Mouse (Mus musculus): ENCODE measurements around the gene Zfp518a. TPM values are rescaled to one million over a fixed set of nuclear protein-coding genes. Genes with fewer than 3 reads are reported as not detected.

The Zfp518a gene
- 10 to 100 TPM; 21.6 to 22.0 TPM for total RNA-seq (2021)
- long read RNA-seq, experiment 1, partial matches to known transcripts, result 1 of 2 reads
- long read RNA-seq, experiment 1, other reads (novel, unspliced or antisense), result 1 of 2 reads
- long read RNA-seq, experiment 2, full-length matches to known transcripts, result 1 of 4 reads
- long read RNA-seq, experiment 2, partial matches to known transcripts, result 1 of 4 reads
- long read RNA-seq, experiment 2, other reads (novel, unspliced or antisense), result 2 of 4 reads

GRCm38 (mm10) chr19:40894519-40895392 lies at the start of gene Zfp518a:
Zfp518a (plus strand) TSS chr19:40894705.
- peak; percentile 80 to 81 for DNase-seq (ENCODE audit: low spot score in 2 of 2)

GRCm38 (mm10) chr19:40844731-40845130 lies 49.8 kb upstream of the Zfp518a start:
- DNase-seq (ENCODE audit: low spot score in 2 of 2), result no peak

- no peak for DNase-seq (ENCODE audit: low spot score in 2 of 2)
Measured at GRCm38 (mm10) chr19:40849391-40849790, 45.1 kb upstream of the Zfp518a start.

GRCm38 (mm10) chr19:40859555-40859954 lies 35.0 kb upstream of the Zfp518a start:
- no peak for DNase-seq (ENCODE audit: low spot score in 2 of 2)

- no peak for DNase-seq (ENCODE audit: low spot score in 2 of 2)
Measured at GRCm38 (mm10) chr19:40868284-40868683, 26.2 kb upstream of the Zfp518a start.

GRCm38 (mm10) chr19:40869425-40870105 lies 24.9 kb upstream of the Zfp518a start:
- no peak for DNase-seq (ENCODE audit: low spot score in 2 of 2)

- DNase-seq (ENCODE audit: low spot score in 2 of 2), result peak; percentile 70 to 79
Measured at GRCm38 (mm10) chr19:40872955-40873665, 21.4 kb upstream of the Zfp518a start.

GRCm38 (mm10) chr19:40881700-40882099 lies 12.8 kb upstream of the Zfp518a start:
- DNase-seq (ENCODE audit: low spot score in 2 of 2), result no peak

GRCm38 (mm10) chr19:40888887-40889286 lies 5.6 kb upstream of the Zfp518a start:
- no peak for DNase-seq (ENCODE audit: low spot score in 2 of 2)

GRCm38 (mm10) chr19:40894071-40894506 lies 416 bp upstream of the Zfp518a start:
- no peak for DNase-seq (ENCODE audit: low spot score in 2 of 2)

GRCm38 (mm10) chr19:40895393-40895703 lies 843 bp downstream of the Zfp518a start:
- no peak for DNase-seq (ENCODE audit: low spot score in 2 of 2)

GRCm38 (mm10) chr19:40931581-40932369 lies 37.3 kb downstream of the Zfp518a start:
- no peak for DNase-seq (ENCODE audit: low spot score in 2 of 2)

- DNase-seq (ENCODE audit: low spot score in 2 of 2), result no peak
Measured at GRCm38 (mm10) chr19:40935376-40935775, 40.9 kb downstream of the Zfp518a start.

- no peak for DNase-seq (ENCODE audit: low spot score in 2 of 2)
Measured at GRCm38 (mm10) chr19:40936038-40936437, 41.5 kb downstream of the Zfp518a start.

- no peak for DNase-seq (ENCODE audit: low spot score in 2 of 2)
Measured at GRCm38 (mm10) chr19:40943552-40943951, 49.0 kb downstream of the Zfp518a start.

- no peak for DNase-seq (ENCODE audit: low spot score in 2 of 2)
Measured at GRCm38 (mm10) chr19:40946937-40947577, 52.6 kb downstream of the Zfp518a start.

GRCm38 (mm10) chr19:40958981-40959380 lies 64.5 kb downstream of the Zfp518a start:
- no peak for DNase-seq (ENCODE audit: low spot score in 2 of 2)

GRCm38 (mm10) chr19:40962988-40963387 lies 68.5 kb downstream of the Zfp518a start:
- peak in 1 of 2 experiments; percentile 20 for DNase-seq (ENCODE audit: low spot score in 2 of 2)

GRCm38 (mm10) chr19:40964367-40964891 lies 69.9 kb downstream of the Zfp518a start:
- no peak for DNase-seq (ENCODE audit: low spot score in 2 of 2)
